Mouse (Mus musculus): ENCODE measurements around the gene Zbtb8a.
"Not testable (repeated sequence)": the region's sequence is repeated elsewhere in the genome, so short reads cannot be mapped to it uniquely, and the experiment has no call there.

Zbtb8a gene

GRCm38 (mm10) chr4:129379805-129380204, 1.9 kb upstream of the Zbtb8a start:
- no peak for DNase-seq (ENCODE audit: inconsistent age in 2 of 2, low spot score in 1 of 2)

DNA sequence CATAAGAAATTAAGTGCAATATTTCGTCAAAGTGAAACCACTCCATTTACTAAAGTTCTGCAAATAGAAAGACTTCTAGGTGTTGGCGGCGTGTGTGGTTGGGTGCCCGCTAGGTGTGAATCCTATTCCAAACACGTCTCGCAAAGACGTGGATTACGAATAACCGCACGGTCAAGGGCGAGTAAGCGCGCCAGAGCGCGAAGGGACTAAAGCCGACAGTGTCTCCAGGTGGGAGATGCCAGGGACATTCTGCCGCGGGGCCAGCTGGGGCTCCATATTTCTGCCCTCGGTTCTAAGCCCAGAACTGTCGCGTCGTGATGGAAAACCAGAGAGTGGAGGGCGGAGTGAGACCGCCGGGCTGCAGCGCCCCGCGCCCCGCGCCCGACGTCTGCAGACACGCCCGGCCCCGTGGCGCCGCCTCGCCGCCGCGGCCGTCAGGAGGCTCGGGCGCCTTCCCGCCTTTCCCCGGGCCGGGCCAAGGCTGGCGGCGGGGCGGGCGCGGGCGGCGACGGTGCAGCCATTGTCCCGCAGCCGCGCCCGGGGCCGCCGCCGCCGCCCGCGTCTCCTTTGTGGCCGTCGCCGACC, 863 bp downstream of the Zbtb8a start:
- peak; percentile 51 to 84 for DNase-seq (ENCODE audit: inconsistent age in 2 of 2, low spot score in 1 of 2)

DNA sequence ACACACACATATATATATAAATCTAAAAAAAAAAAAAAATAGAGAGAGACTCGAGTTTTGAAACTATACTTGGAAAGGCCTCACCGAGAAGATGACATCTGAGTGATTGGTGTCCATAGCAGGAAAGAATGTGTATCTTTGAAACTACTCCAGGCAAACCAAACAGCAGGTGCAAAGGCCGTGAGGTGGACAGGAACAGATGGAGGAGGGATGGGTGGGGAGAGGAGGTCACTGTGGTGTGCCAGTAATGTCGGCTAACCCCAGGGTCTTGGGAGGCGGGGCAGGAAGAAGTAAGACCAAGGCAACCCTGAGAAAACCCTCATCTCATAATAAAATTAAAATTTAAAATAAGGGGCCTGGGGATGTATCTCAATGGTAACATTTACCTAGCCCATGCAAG, 2.1 kb downstream of the Zbtb8a start:
- DNase-seq (ENCODE audit: inconsistent age in 2 of 2, low spot score in 1 of 2) = no peak

DNA sequence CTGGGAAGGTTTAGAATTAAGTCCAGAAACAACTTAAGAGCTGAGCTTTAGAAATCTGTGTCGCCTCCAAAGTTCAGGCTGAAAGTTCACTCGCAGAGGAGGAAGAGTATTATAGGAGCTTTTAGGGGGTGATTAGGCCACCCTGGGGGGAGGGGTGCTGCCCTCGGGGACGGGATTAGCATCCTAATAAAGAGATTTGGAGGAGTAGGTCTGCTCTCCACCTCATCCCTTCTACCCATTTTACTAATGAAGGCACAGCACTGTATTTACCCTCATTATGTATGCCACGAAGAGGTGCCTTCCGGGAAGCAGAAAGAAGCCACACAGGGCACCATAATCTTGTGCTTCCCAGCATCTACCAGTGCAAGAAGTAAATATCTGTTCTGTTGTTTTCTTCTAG, 2.9 kb downstream of the Zbtb8a start:
- no peak for DNase-seq (ENCODE audit: inconsistent age in 2 of 2, low spot score in 1 of 2)

GRCm38 (mm10) chr4:129374219-129374755, 3.6 kb downstream of the Zbtb8a start:
- no peak for DNase-seq (ENCODE audit: inconsistent age in 2 of 2, low spot score in 1 of 2)

- DNase-seq (ENCODE audit: inconsistent age in 2 of 2, low spot score in 1 of 2) = no peak
Measured at GRCm38 (mm10) chr4:129373202-129373976, 4.5 kb downstream of the Zbtb8a start.

- no peak for DNase-seq (ENCODE audit: inconsistent age in 2 of 2, low spot score in 1 of 2)
Measured at GRCm38 (mm10) chr4:129371391-129371790, 6.5 kb downstream of the Zbtb8a start.

DNA sequence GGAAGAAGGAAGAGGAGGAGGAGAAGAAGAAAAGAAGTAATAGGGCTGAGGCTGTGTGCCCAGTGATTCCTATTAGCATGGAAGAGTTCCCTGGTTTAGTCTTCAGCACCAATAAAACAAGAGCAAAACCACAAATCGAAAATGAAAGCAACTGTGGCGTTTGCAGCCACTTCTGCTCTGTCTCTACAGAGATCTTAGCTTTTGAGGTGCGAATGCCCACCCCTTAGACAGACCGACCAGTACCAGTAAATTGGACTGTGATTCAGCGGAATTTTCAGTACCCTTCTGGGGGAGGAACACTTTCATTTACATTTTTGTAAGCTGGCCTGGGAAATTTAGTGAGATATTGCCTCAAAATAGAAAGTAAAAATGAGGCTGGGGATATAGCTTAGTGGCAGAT, 12.7 kb downstream of the Zbtb8a start:
- DNase-seq (ENCODE audit: inconsistent age in 2 of 2, low spot score in 1 of 2) = peak in 1 of 2 experiments; percentile 60

GRCm38 (mm10) chr4:129364379-129364778, 13.5 kb downstream of the Zbtb8a start:
- DNase-seq (ENCODE audit: inconsistent age in 2 of 2, low spot score in 1 of 2) = no peak

DNA sequence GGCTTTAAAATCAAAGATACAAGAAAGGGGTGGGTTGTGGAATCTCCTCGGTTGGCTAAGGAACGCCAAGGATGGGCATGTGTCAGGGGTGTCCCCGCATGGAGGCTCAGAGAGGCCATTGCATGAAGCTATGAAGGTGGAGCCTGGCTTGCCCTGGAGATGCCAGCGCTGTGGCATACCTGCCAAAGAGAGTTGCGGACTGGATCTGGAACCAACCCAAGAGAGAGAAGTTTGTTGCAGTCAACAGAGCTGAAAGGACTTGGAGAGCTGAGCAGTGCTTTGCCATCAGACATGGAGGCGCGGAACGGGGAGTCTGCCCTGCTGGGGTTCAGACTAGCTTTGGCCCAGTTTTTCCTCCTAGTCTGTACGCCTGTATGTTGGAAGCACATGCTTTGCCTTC, 14.5 kb downstream of the Zbtb8a start:
- peak in 1 of 2 experiments; percentile 50 for DNase-seq (ENCODE audit: inconsistent age in 2 of 2, low spot score in 1 of 2)

DNA sequence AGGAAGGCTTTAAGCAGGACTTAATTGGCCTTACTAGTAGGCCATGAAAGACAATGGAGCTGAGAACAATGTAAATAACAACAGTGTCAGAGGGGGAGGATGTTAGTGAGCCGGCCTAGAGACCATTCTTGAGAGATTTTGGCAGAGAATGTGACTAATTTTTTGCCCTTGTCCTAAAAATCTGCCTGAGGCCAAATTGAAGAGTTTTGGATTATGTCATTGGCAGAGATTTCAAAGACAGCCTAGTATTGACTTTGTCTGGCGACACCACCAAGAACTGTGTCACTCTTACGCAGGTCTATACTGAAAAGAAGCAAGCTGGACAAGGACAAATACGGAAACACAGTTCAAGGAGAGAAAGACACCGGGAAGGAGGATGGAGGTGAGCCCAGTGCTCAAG, 15.1 kb downstream of the Zbtb8a start:
- DNase-seq (ENCODE audit: inconsistent age in 2 of 2, low spot score in 1 of 2) = peak in 1 of 2 experiments; percentile 67

DNA sequence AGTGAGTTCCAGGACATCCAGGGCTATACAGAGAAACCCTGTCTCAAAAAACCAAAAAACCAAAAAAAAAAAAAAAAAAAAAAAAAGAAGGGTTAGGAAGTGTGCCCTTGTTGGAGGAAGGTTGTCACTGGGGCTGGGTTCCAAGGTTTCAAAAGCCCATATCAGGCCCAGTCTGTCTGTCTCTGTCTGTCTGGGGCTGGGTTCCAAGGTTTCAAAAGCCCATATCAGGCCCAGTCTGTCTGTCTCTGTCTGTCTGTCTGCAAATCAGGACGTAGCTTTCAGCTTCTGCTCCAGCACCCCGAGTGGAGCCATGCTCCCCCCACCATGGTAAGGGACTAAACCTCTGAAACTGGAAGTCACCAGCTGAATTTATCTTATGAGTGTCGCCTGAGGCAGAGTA, 15.7 kb downstream of the Zbtb8a start:
- DNase-seq (ENCODE audit: inconsistent age in 2 of 2, low spot score in 1 of 2) = not testable (repeated sequence)

DNA sequence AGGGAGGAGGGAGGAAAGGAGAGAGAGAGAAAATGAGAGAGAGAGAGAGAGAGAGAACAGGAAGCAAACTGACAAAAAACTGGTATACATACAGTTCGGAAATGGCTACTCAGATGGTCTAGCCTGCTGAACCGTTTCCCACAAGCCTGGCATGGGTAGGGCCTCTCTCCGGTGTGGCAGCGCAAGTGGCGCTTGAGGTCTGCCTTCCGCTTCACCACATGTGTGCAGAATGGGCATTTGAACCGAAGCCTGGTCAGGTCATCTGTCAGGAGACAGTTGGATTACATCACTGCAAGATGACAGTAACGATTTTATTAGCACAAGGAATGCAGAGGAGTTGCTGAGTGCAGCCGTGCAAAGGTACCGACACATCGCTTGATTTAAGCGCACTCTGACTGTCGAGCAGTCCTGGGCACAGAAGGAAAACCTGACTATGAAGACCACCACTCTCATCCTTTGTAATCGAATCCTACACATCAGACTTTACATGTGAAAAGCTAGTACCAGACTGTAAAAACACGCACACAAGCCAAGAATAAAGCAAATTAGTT, 20.2 kb downstream of the Zbtb8a start:
- no peak for DNase-seq (ENCODE audit: inconsistent age in 2 of 2, low spot score in 1 of 2)

DNA sequence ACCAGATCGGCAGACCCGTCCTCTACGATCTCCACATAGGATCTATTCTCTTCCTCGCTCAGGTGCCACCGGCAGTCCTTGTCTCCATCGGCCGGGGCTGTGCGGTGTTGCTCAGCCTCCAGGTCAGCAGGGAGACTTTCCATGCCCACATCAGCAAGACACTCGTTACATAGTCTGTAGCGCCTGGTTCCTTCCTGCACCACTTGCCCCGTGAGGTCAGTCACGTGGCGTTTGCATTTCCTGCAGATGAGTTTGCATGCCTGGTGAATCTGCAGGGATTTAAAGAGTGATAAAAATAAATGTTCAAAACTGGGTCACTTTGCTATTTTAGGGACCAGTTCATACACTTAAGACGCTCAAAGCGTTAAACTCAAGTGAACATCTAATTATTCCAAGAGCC, 23.7 kb downstream of the Zbtb8a start:
- DNase-seq (ENCODE audit: inconsistent age in 2 of 2, low spot score in 1 of 2) = no peak

- no peak for DNase-seq (ENCODE audit: inconsistent age in 2 of 2, low spot score in 1 of 2)
Measured at GRCm38 (mm10) chr4:129353176-129353575, 24.7 kb downstream of the Zbtb8a start.

- no peak for DNase-seq (ENCODE audit: inconsistent age in 2 of 2, low spot score in 1 of 2)
Measured at GRCm38 (mm10) chr4:129351111-129351510, 26.8 kb downstream of the Zbtb8a start.

DNA sequence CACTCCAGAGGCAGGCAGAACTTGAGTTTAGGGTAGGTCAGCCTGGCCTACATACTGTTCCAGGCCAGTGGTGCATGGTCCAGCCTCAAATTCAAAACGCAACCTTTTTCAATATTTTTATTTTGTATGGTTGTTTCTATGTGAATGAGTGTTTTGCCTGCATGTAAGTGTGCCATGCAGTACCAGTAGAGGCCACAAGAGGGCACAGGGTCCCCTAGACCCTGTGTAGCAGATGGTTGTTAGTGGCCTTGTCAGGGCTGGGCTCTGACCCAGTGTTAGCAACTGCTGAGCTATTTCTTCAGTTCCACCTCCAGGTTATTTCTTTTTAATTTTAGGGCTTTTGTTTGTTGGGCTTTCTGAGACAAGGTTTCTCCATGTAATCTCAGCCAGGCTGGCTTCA, 27.3 kb downstream of the Zbtb8a start:
- peak; percentile 71 to 88 for DNase-seq (ENCODE audit: inconsistent age in 2 of 2, low spot score in 1 of 2)

- no peak for DNase-seq (ENCODE audit: inconsistent age in 2 of 2, low spot score in 1 of 2)
Measured at GRCm38 (mm10) chr4:129346481-129347154, 31.3 kb downstream of the Zbtb8a start.

DNA sequence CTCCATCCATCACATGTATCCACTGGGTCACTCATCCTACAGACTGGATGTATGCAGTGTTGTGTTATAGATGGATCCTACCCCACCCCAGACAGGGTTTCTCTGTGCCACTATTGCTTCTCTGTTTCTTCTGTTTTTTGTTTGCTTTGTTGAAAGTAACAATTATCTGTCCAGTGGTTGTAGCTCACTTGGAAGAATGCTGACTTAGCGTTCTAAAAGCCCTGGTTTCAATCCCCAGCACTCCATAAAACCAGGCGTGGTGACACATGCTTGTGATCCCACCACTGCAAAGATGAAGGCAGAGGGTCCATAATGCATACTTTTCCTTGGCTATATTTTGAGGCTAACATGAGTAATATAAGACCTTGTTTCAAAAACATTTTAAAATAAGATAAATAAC, 35.2 kb downstream of the Zbtb8a start:
- no peak for DNase-seq (ENCODE audit: inconsistent age in 2 of 2, low spot score in 1 of 2)

GRCm38 (mm10) chr4:129341888-129342287, 36.0 kb downstream of the Zbtb8a start:
- peak in 1 of 2 experiments; percentile 22 for DNase-seq (ENCODE audit: inconsistent age in 2 of 2, low spot score in 1 of 2)

DNA sequence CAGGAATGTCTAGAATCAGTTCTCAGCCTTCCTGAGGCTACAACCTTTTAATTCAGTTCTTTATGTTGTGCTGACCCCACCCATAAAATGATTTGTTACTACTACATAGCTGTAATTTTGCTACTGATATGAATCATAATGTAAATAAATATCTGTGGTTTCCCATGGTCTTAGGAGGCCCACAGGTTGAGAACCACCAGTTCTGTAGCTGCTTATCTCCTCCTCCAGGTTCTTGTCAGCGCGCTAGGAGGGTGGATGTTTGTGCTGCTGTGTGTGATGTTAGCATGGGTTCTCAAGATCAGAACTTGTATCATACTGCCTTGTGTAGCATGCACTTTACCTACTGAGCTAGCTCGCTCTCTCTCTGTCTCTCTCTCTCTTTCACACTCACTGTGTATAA, 38.2 kb downstream of the Zbtb8a start:
- DNase-seq (ENCODE audit: inconsistent age in 2 of 2, low spot score in 1 of 2) = no peak

DNA sequence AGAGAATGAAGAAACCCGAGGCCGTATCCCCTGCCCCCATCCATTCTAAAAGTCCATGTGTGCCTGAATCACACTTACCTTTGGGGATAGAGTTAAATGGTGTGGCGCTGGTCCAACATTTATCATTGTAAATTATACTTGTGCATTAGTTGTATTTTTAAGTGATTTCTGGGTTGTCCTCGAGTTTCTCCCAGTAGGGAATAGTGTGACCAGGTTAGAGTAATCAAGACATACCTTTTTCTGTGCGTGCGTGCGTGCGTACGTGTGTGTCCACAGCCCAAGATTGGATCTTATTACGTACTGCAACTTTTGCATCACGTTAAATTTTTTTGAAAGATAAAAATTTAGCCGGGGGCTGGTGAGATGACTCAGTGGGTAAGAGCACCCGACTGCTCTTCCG, 41.6 kb downstream of the Zbtb8a start:
- DNase-seq (ENCODE audit: inconsistent age in 2 of 2, low spot score in 1 of 2) = no peak

All from adrenal gland, adult (tissue).